Mouse (Mus musculus) telencephalon, adult 2 months (tissue): ENCODE data around the gene Vmn2r65.

Experiments
- DNase-seq: peaks from one replicate; pipeline ENCODE4 v3.0.0-alpha.2; 2011; ENCODE audit warnings: low read depth, low spot score

Vmn2r65 gene

GRCm38 (mm10) chr7:84964015-84964414 lies at the start of gene Vmn2r65:
TSS of gene Vmn2r65 (minus strand) at chr7:84964115.
- no peak for DNase-seq

GRCm38 (mm10) chr7:85012168-85012567 lies 48.3 kb upstream of the Vmn2r65 start, which contains the start of gene Vmn2r66:
TSS of gene Vmn2r66 (minus strand) at chr7:85012268.
- no peak for DNase-seq

GRCm38 (mm10) chr7:84996694-84997093 lies 32.8 kb upstream of the Vmn2r65 start:
- DNase-seq, result no peak
